8 mouse cellular contexts compared by ENCODE assay signal in genomic region chr14:73143710-73144420, GRCm38 (mm10). TPM values are rescaled to one million over a fixed set of nuclear protein-coding genes. Genes with fewer than 3 reads are reported as not detected.
A peak's percentile ranks its signal among the peaks of the same experiment; 100 is the strongest.
DNase-seq lines count a peak whose midpoint lies in the region; ATAC-seq and TF ChIP-seq lines count a peak whose summit lies in the region.

No protein-coding gene starts in this region.

- peak overlapping the region; percentile 80 for H3K4me3 ChIP-seq in lung, embryonic 15.5 days
- peak overlapping the region; percentile 88 for H3K4me3 ChIP-seq in embryonic fibroblast, embryonic 13.5 days (ENCODE audit: insufficient read depth, low read length)
- H3K4me3 ChIP-seq in intestine, postnatal 0 days (ENCODE audit: low read depth, low read length) = peak overlapping the region; percentile 80
- peak overlapping the region; percentile 79 for H3K4me3 ChIP-seq in neural tube, embryonic 15.5 days (replicated peaks)

- 0 out of 2 replicates have a peak, but pooled peaks cover 3% of the 10 kb centered on the region for H3K36me3 ChIP-seq in lung, embryonic 15.5 days
- no peaks in the 10 kb centered on the region for H3K36me3 ChIP-seq in intestine, postnatal 0 days (ENCODE audit: control insufficient read depth, insufficient read depth)
- H3K36me3 ChIP-seq in neural tube, embryonic 15.5 days = 0 out of 2 replicates have a peak, but pooled peaks cover 6% of the 10 kb centered on the region

- peak overlapping the region; percentile 99 for H3K27ac ChIP-seq in lung, embryonic 15.5 days
- H3K27ac ChIP-seq in embryonic fibroblast, embryonic 13.5 days (ENCODE audit: insufficient read depth, low read length) = peak overlapping the region; percentile 92
- peak overlapping the region; percentile 96 for H3K27ac ChIP-seq in intestine, postnatal 0 days (ENCODE audit: low read depth, low read length)
- peak overlapping the region; percentile 98 for H3K27ac ChIP-seq in neural tube, embryonic 15.5 days (replicated peaks)

- ATAC-seq in lung, embryonic 15.5 days (ENCODE audit: borderline replicate concordance, extremely low read depth, low FRiP score, low TSS enrichment) = peak; percentile 9; the same call in 1 of the 2 replicates
- ATAC-seq in intestine, postnatal 0 days = peak; percentile 22
- ATAC-seq in neural tube, embryonic 15.5 days (ENCODE audit: low FRiP score) = peak; percentile 19; the same call in 1 of the 2 replicates
- no peak for ATAC-seq in CD4-positive, CD25-positive, alpha-beta regulatory T cell, adult 4 months

- no peaks in the 10 kb centered on the region for H3K9me3 ChIP-seq in lung, embryonic 15.5 days
- H3K9me3 ChIP-seq in intestine, postnatal 0 days (ENCODE audit: control insufficient read depth) = no peaks in the 10 kb centered on the region
- H3K9me3 ChIP-seq in neural tube, embryonic 15.5 days (replicated peaks) = no peaks in the 10 kb centered on the region

- H3K4me1 ChIP-seq in lung, embryonic 15.5 days = peaks cover 15% of the 10 kb centered on the region
- no peaks in the 10 kb centered on the region for H3K4me1 ChIP-seq in embryonic fibroblast, embryonic 13.5 days (ENCODE audit: control insufficient read depth, insufficient read depth, low read length)
- H3K4me1 ChIP-seq in intestine, postnatal 0 days (replicated peaks; ENCODE audit: control insufficient read depth, insufficient read depth, low read length) = no peaks in the 10 kb centered on the region
- peaks cover 25% of the 10 kb centered on the region for H3K4me1 ChIP-seq in neural tube, embryonic 15.5 days

- peak; percentile 14 for TF ChIP-seq POLR2A in embryonic fibroblast, embryonic 13.5 days (IDR thresholded peaks at IDR 0.05; ENCODE audit: low read depth, low read length)

- no peaks in the 10 kb centered on the region for H3K27me3 ChIP-seq in lung, embryonic 15.5 days
- H3K27me3 ChIP-seq in intestine, postnatal 0 days (replicated peaks; ENCODE audit: control insufficient read depth, insufficient read depth, low read length) = no peaks in the 10 kb centered on the region
- H3K27me3 ChIP-seq in neural tube, embryonic 15.5 days (replicated peaks) = no peaks in the 10 kb centered on the region

- H3K4me2 ChIP-seq in lung, embryonic 15.5 days = peak overlapping the region; percentile 79
- peak overlapping the region; percentile 75 for H3K4me2 ChIP-seq in intestine, postnatal 0 days (replicated peaks; ENCODE audit: low read depth)
- H3K4me2 ChIP-seq in neural tube, embryonic 15.5 days = peak overlapping the region; percentile 77

- TF ChIP-seq CTCF in embryonic fibroblast, embryonic 13.5 days (IDR thresholded peaks at IDR 0.05; ENCODE audit: borderline replicate concordance, insufficient read depth, low read length) = no peak
- TF ChIP-seq CTCF in intestine, postnatal 0 days (IDR thresholded peaks at IDR 0.05; ENCODE audit: low read depth) = no peak

- 26% methylated on average over 25 of the region's 25 CpGs for WGBS in lung, embryonic 15.5 days
- whole genome bisulfite sequencing in intestine, postnatal 0 days = 29% methylated on average over 25 of the region's 25 CpGs
- WGBS in neural tube, embryonic 15.5 days = 38% methylated on average over 25 of the region's 25 CpGs

- DNase-seq in lung, postnatal 14 days = no peak
- no peak for DNase-seq in right cerebral cortex, adult 2 months (ENCODE audit: low spot score in 2 of 2)
- no peak for DNase-seq in frontal cortex, postnatal 25 days (ENCODE audit: low spot score in 2 of 2)

- H3K9ac ChIP-seq in lung, embryonic 15.5 days = peak overlapping the region; percentile 97
- H3K9ac ChIP-seq in intestine, postnatal 0 days (ENCODE audit: low read depth, low read length) = peak overlapping the region; percentile 96
- H3K9ac ChIP-seq in neural tube, embryonic 15.5 days (replicated peaks) = peak overlapping the region; percentile 96

RNA-seq across cellular contexts. Expression of gene Rcbtb2, which starts 21.0 kb away (rescaled TPM):
- 110 and 121 TPM in 2 replicates for polyA plus RNA-seq in lung, embryonic 15.5 days (2015; fragmentation: Nextera tagmentation; extraction: Ambion mirVana)
- 70.3 and 81.6 TPM in 2 replicates for polyA plus RNA-seq in embryonic fibroblast, embryonic 13.5 days (2011; ENCODE audit: insufficient read length, low read depth, missing spikeins)
- 31.8 and 32.2 TPM in 2 replicates for polyA plus RNA-seq in intestine, postnatal 0 days (2015; fragmentation: Nextera tagmentation; extraction: Ambion mirVana)
- polyA plus RNA-seq in neural tube, embryonic 15.5 days (2015; fragmentation: Nextera tagmentation; extraction: Ambion mirVana) = 56.8 and 63.3 TPM in 2 replicates
- 10 to 100 TPM; 55.6 to 61.4 TPM for polyA plus RNA-seq in CD4-positive, CD25-positive, alpha-beta regulatory T cell, adult 4 months (2017; shearing (Covaris generic))
